Mouse (Mus musculus) olfactory bulb, adult 2 months (tissue): Measurements from ENCODE around the gene Negr1.

ENCODE experiments used
- CTCF ChIP-seq: fragments of 200-500 bp; IDR thresholded peaks from 2 replicates; pipeline ENCODE4 v1.5.1; 2012; ENCODE audit warnings: low read depth, mild to moderate bottlenecking, low read length, moderate library complexity; ENCODE audit not compliant: insufficient read depth
- POLR2A ChIP-seq: fragments of 200-500 bp; IDR thresholded peaks from 2 replicates; pipeline ENCODE4 v1.6.1; 2012; ENCODE audit warnings: mild to moderate bottlenecking, low read depth, low read length, moderate library complexity; ENCODE audit not compliant: insufficient read depth

DNA sequence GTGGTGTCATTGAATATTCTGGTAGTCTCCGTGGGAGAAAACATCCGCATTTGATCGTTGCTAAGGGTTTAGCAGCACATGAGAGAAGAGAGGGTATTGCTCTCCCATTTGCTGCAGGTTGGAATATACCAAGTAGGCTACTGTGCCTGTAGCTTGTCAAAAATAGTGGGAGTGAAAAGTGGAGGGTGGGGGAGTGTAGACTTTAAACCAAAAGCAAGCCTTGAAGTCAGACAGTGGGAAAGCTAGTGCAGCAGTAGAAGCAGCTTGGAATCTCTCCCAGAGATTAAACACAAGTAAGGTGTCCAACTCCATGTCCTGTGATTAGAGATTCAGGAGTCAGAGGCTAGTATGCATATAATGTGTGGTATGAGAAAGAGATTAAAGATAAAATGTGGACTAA is 248.2 kb downstream of the Negr1 start:
- no peak for TF ChIP-seq CTCF
- TF ChIP-seq POLR2A, result no peak
